Mouse (Mus musculus) limb, embryonic 14.5 days (tissue): Measurements from ENCODE around the gene Kcnq2. TPM values are rescaled to one million over a fixed set of nuclear protein-coding genes. Genes with fewer than 3 reads are reported as not detected.

Experiments used
- ATAC-seq: fragments of 200-750 bp; cut with Nextera tagmentation; 2 replicates; pipeline ENCODE4 v1.8.0; 2017; ENCODE audit warnings: low read depth, moderate number of reproducible peaks, moderate TSS enrichment; ENCODE audit not compliant: low FRiP score
- DNase-seq: peaks from one replicate; pipeline ENCODE4 v3.0.0-alpha.2; 2015; ENCODE audit warnings: low spot score
- H3K27ac ChIP-seq: fragments of 300-500 bp; sonication (generic); replicated peaks from 2 replicates; pipeline ENCODE4 v1.5.1; 2014; ENCODE audit warnings: low read depth, mild to moderate bottlenecking, low read length, moderate library complexity, mixed read lengths
- H3K27me3 ChIP-seq: fragments of 300-500 bp; sonication (generic); 2 replicates; pipeline ENCODE4 v1.6.1; 2014; ENCODE audit warnings: low read length, mixed read lengths; ENCODE audit not compliant: control insufficient read depth, insufficient read depth
- H3K36me3 ChIP-seq: fragments of 300-500 bp; sonication (generic); 2 replicates; pipeline ENCODE4 v1.6.1; 2014; ENCODE audit warnings: mild to moderate bottlenecking, low read length, moderate library complexity, mixed read lengths; ENCODE audit not compliant: control insufficient read depth, insufficient read depth
- H3K4me1 ChIP-seq: fragments of 300-500 bp; sonication (generic); 2 replicates; pipeline ENCODE4 v1.6.1; 2014; ENCODE audit warnings: antibody characterized with exemption, low read length, mixed read lengths; ENCODE audit not compliant: control insufficient read depth, insufficient read depth
- H3K4me2 ChIP-seq: fragments of 300-500 bp; sonication (generic); replicated peaks from 2 replicates; pipeline ENCODE4 v1.6.1; 2014; ENCODE audit warnings: low read depth, mild to moderate bottlenecking, low read length, moderate library complexity; ENCODE audit not compliant: severe bottlenecking
- H3K4me3 ChIP-seq: fragments of 300-500 bp; sonication (generic); replicated peaks from 2 replicates; pipeline ENCODE4 v1.5.1; 2014; ENCODE audit warnings: low read length
- H3K9ac ChIP-seq: fragments of 300-500 bp; sonication (generic); 2 replicates; pipeline ENCODE4 v1.6.1; 2014; ENCODE audit warnings: mild to moderate bottlenecking, low read depth, low read length, moderate library complexity; ENCODE audit not compliant: severe bottlenecking
- H3K9me3 ChIP-seq: fragments of 300-500 bp; sonication (generic); 2 replicates; pipeline ENCODE4 v1.6.1; 2016; ENCODE audit warnings: low read length; ENCODE audit not compliant: control insufficient read depth
- POLR2A ChIP-seq: fragments of 200-500 bp; IDR thresholded peaks from 2 replicates; pipeline ENCODE4 v1.8.0; 2012; ENCODE audit warnings: inconsistent platforms, mild to moderate bottlenecking, moderate library complexity, borderline replicate concordance; ENCODE audit not compliant: insufficient read depth, insufficient read length; ENCODE audit errors: extremely low read depth
- WGBS: fragments of 180-500 bp; shearing (Covaris S2); extraction: QIAGEN DNeasy Blood & Tissue Kit; methylation state at CpG from one replicate; pipeline ENCODE4 v1.1.7; 2014; 5-methylcytosine and 5-hydroxymethylcytosine counted together
- polyA plus RNA-seq, 2 experiments: library from polyadenylated mRNA; depleted of rRNA in 1 of 2; stranded (reverse) in 1 of 2; unstranded in 1 of 2; fragments of >200 nt; fragmentation: Nextera tagmentation in 1 of 2; extraction: Ambion mirVana in 1 of 2; gene quantifications; 2 replicates each; pipeline versions ENCODE4 v1.2.1 to v1.2.3; 2012 to 2014

The Kcnq2 gene
- polyA plus RNA-seq, 2 experiments = 0.28 TPM; not detected in 1

GRCm38 (mm10) chr2:181079518-181079917, 55.6 kb downstream of the Kcnq2 start:
- Histone ChIP-seq H3K9me3 (no peaks in the 10 kb centered on the region), H3K27ac (no peak overlapping the region), H3K27me3 (no peaks in the 10 kb centered on the region), H3K4me3 (no peak overlapping the region), H3K9ac (no peak overlapping the region), H3K4me2 (no peak overlapping the region), H3K4me1 (no peaks in the 10 kb centered on the region), H3K36me3 (no peaks in the 10 kb centered on the region)
- no peak for DNase-seq
- ATAC-seq = no peak
- TF ChIP-seq POLR2A = no peak
- WGBS = 92% methylated on average over 2 of the region's 2 CpGs

- no peak overlapping the region for H3K4me3 ChIP-seq
- H3K9ac ChIP-seq = no peak overlapping the region
- no peaks in the 10 kb centered on the region for H3K36me3 ChIP-seq
- no peaks in the 10 kb centered on the region for H3K4me1 ChIP-seq
- H3K9me3 ChIP-seq = no peaks in the 10 kb centered on the region
- H3K4me2 ChIP-seq = no peak overlapping the region
- ATAC-seq (no peak), DNase-seq (no peak)
- no peak for TF ChIP-seq POLR2A
- H3K27ac ChIP-seq = no peak overlapping the region
- WGBS = 91% methylated on average over 2 of the region's 2 CpGs
- H3K27me3 ChIP-seq = no peaks in the 10 kb centered on the region
Measured at GRCm38 (mm10) chr2:181078908-181079307, 56.2 kb downstream of the Kcnq2 start.

DNA sequence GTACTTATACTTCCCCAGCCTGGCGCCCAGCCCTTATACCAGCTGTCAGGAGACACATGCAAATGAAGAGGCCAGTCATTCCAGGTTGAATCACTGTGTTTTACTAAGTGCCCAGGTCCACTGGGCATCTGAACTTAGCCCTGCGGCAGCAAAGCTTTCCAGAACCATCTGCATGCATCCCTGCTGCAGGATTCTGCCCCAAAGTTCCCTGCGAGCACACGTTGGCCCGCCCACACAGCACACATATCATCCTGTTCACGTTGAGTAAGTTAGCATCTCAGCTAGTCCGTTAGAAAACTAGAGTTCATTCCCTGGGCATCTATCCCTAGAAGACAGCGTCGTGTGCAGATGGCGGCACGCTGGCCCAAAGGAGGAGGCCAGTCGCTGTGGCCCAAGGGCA, 59.6 kb downstream of the Kcnq2 start:
- Histone ChIP-seq H3K27me3 (no peaks in the 10 kb centered on the region), H3K27ac (no peak overlapping the region), H3K9me3 (no peaks in the 10 kb centered on the region), H3K4me1 (no peaks in the 10 kb centered on the region), H3K36me3 (no peaks in the 10 kb centered on the region), H3K9ac (no peak overlapping the region), H3K4me3 (no peak overlapping the region), H3K4me2 (no peak overlapping the region)
- ATAC-seq (no peak), DNase-seq (no peak)
- WGBS = 86% methylated on average over 12 of the region's 12 CpGs
- no peak for TF ChIP-seq POLR2A

GRCm38 (mm10) chr2:181072403-181072714, 62.7 kb downstream of the Kcnq2 start:
- H3K4me1 ChIP-seq = no peaks in the 10 kb centered on the region
- no peaks in the 10 kb centered on the region for H3K9me3 ChIP-seq
- H3K36me3 ChIP-seq = no peaks in the 10 kb centered on the region
- no peaks in the 10 kb centered on the region for H3K27me3 ChIP-seq
- ATAC-seq = no peak
- no peak for TF ChIP-seq POLR2A
- H3K27ac ChIP-seq = no peak overlapping the region
- WGBS = 7% methylated on average over 1 of the region's 1 CpGs
- H3K4me2 ChIP-seq = no peak overlapping the region
- DNase-seq = no peak
- H3K9ac ChIP-seq = no peak overlapping the region
- H3K4me3 ChIP-seq = no peak overlapping the region

DNA sequence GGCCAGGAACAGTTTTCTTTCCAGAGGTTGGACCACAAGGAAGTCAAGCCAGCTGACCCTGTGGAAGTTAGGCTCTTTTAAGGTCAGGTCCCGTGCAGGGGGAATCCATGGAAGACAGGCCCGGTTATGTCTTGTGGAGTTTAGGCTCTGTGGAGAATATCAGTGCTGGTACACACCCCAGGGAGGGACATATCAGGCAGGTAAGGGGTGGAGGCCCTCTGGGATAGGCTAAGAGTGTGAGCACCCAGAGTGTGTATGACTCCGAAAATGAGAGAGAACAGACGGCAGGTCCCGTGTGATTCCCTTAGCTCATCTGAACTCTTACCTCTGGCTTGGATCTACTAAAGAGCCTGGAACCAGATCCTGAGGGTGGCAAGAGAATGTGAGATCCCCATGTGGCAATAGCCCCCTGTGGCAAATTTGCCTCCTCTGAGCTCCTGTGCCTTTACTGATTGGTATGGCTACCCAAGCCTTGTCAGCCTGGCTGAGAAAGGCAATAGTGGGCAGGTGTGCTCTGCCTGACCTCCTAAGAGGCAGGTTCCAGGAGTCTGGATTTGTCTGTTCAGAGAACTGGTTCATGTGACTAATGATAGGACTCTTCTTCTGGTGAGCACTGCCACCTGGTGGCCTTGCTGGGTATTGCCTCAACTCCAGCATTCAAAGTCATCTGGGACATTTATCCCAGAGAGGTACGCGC, 63.2 kb downstream of the Kcnq2 start:
- Histone ChIP-seq H3K9ac (no peak overlapping the region), H3K4me3 (no peak overlapping the region), H3K4me2 (no peak overlapping the region), H3K27ac (no peak overlapping the region), H3K9me3 (no peaks in the 10 kb centered on the region), H3K36me3 (no peaks in the 10 kb centered on the region), H3K27me3 (no peaks in the 10 kb centered on the region), H3K4me1 (no peaks in the 10 kb centered on the region)
- WGBS = 56% methylated on average over 7 of the region's 7 CpGs
- DNase-seq (peak; percentile 75), ATAC-seq (peak; percentile 41; the same call in 1 of the 2 replicates)
- no peak for TF ChIP-seq POLR2A

- Histone ChIP-seq H3K4me3 (no peak overlapping the region), H3K4me1 (no peaks in the 10 kb centered on the region), H3K9ac (no peak overlapping the region), H3K36me3 (no peaks in the 10 kb centered on the region), H3K9me3 (no peaks in the 10 kb centered on the region), H3K27ac (no peak overlapping the region), H3K27me3 (no peaks in the 10 kb centered on the region), H3K4me2 (no peak overlapping the region)
- ATAC-seq (no peak), DNase-seq (no peak)
- WGBS = 58% methylated on average over 7 of the region's 7 CpGs
- TF ChIP-seq POLR2A = no peak
Measured at GRCm38 (mm10) chr2:181070136-181070535, 65.0 kb downstream of the Kcnq2 start.
